Mouse (Mus musculus): ENCODE results near the gene G2e3.
A peak's percentile ranks its signal among the peaks of the same experiment; 100 is the strongest.

Gene G2e3

DNA sequence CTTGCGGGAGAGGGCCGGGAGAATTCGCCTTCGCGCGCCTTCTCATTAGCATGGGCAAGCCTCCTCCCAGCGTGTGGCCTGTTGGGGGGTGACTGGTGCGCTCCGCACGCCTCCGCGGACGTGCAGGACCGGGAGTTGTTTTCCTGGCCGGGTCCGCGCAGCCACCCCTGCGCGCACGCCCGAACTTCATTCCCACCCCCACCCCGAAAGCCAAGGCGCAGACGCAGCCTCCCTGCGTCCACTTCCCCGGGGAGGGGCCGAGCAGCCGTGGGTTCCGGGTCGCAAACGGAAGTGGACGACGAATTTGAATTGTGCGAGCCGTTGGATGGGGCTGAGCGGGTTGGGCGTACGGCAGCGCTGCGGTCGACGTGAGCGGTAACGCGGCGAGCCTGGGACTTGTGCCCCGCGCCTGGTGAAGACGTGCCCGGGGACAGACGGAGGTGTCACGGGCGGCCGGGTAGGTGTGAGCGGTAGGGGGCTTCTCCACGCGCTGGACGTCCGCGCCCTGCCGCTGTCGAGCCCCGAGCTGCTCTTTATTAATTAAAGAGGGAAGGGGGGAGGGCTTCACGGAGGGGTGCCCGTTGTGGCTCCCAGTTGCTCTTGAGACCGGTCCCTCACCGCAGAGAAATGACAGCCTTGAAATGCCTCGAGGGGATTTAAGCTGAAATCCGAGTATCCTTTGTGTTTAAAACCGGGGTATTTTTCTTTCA lies at the start of gene G2e3:
TSS of gene G2e3 (plus strand) at position 74 of the 710 bp plus-strand sequence.
- peak; percentile 83 to 91 for DNase-seq (ENCODE audit: low spot score in 2 of 2)

- no peak for DNase-seq (ENCODE audit: low spot score in 2 of 2)
Observed at GRCm38 (mm10) chr12:51323604-51324003, 24.3 kb upstream of the G2e3 start.

DNA sequence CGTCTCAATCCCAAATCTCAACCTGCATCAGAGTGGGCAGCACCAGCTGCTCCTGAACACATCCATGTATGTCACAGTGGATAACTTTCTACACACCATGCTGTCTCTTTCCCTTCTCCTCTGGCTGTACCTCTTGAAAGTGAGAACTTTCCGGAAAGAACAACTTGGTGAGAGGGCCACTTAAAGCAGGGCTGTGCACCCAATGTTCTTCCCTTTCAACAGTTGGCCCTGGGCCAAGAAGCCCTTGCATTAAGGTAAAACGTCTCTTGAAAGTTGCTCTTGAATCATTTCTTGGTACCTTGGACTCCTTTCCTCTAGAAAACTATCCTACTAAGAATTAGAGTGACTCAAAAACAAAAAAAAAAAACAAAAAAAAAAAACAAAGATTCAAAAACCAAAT lies 21.0 kb upstream of the G2e3 start:
- no peak for DNase-seq (ENCODE audit: low spot score in 2 of 2)

DNA sequence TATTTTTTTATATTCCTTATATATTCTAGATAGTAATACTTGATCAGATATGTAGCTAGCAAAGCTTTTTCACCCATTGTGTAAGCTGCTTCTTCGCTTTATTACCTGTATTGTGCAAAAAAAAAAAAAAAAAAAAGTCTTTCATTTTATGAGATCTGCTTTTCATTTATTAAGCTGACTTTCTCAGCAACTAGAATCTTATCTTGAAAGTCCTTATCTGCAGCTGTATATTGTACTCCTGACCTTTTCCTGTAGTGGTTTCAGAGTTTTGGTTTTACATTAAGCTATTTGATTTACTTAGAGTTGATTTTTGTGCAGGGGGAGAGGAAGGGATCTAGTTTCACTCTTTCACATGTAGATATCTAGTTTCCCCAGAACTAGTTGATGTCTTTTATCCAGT lies 10.8 kb upstream of the G2e3 start:
- DNase-seq (ENCODE audit: low spot score in 2 of 2): no peak

DNA sequence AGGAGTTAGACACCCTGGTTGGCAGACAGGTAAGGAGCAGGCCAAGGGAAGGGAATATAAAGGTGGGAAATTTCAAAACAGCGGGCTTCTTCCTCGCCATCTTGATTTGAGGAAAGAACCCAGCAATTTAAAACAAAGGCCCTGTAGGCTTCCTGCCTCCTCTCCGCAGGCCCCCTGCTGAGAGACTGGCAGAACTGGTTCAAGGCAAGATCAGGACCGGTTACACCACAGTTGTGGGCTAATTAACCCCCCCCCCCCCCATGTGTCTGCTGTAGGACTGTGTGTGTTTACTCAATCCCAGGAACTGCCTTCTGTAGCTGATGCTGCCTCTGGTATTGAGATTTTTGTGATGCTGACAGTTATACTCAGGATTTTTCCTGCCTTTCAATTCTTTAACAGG lies 1.7 kb upstream of the G2e3 start:
- no peak for DNase-seq (ENCODE audit: low spot score in 2 of 2)

DNA sequence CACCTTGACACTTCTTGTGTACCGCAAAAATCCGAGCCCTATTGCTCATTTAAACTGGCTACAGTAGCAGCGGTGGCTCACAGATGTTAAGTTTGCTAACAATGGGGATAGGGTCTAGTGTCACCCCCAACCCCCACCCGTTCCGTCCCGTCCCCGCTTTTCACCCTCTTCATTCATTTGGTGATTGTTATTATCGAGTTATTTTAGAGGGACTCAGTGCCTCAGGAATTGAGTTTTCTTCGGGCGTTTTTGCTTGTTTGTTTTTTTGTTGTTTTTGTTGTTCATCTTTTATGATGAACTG lies 787 bp downstream of the G2e3 start:
- no peak for DNase-seq (ENCODE audit: low spot score in 2 of 2)

GRCm38 (mm10) chr12:51355296-51355695 lies 7.4 kb downstream of the G2e3 start:
- DNase-seq (ENCODE audit: low spot score in 2 of 2): no peak

- no peak for DNase-seq (ENCODE audit: low spot score in 2 of 2)
Observed at GRCm38 (mm10) chr12:51361294-51361693, 13.4 kb downstream of the G2e3 start.

GRCm38 (mm10) chr12:51362898-51363297 lies 15.0 kb downstream of the G2e3 start:
- no peak for DNase-seq (ENCODE audit: low spot score in 2 of 2)

GRCm38 (mm10) chr12:51368504-51368903 lies 20.6 kb downstream of the G2e3 start:
- DNase-seq (ENCODE audit: low spot score in 2 of 2): no peak

DNA sequence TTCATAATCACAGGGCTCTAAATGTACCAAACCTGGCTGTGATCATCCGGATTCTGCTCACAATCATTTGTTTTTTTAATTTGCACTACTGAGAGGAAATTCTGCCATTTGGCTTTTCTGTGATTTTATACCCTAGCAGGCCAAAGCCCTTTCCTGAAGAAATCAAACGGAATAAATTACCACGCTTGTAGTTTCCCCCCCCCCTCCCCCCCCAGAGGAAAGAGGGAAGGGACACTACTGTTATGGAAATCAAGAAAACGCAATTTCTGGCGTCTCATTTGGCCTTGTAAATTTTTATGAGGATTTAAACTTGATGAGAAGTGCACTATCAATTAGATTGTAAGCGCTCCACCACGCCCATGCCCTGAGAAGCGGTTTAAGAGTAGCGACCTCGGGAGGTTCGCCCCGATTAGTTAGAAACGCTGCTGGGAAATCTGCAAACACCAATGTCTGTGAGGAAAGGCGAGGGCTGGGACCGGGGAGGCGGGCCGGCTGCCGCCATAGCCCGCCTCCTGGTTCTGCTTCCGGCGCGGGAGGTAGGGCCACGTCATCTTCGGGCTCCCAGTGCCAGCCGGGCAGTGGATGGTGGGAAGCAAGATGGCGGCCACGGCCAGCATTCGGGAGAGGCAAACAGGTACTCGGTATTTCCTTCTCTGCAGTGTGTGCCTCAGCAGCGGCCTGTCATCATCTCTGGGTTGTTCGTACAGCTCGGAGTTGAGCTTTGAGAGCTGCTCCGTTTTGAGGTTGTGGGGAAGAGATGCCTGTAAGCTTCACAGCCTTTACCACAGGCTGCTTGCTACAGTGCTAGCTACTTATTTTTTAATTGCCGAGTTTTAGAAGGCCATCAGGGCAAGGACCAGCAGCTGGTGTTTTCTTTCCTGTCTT lies 29.4 kb downstream of the G2e3 start, which contains the start of gene Scfd1:
TSS of gene Scfd1 (plus strand) at position 508 of the 885 bp plus-strand sequence.
- DNase-seq (ENCODE audit: low spot score in 2 of 2): peak; percentile 91 to 95

DNA sequence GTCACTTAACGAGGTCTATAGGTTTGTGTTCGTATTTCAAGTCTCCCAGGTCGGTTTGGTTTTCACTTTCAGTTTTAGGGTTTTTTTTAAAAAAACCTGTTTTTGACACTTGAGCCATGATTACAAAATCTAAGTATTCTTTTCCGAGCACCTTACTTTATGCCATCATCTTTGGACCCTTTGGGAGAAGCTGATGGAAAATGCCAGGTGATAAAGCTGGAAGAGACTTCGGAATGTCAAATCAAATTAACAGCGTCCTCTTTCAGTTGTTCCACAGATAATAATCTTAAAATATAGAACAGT lies 30.0 kb downstream of the G2e3 start:
- no peak for DNase-seq (ENCODE audit: low spot score in 2 of 2)

- DNase-seq (ENCODE audit: low spot score in 2 of 2): no peak
Observed at GRCm38 (mm10) chr12:51399871-51400270, 52.0 kb downstream of the G2e3 start.

DNA sequence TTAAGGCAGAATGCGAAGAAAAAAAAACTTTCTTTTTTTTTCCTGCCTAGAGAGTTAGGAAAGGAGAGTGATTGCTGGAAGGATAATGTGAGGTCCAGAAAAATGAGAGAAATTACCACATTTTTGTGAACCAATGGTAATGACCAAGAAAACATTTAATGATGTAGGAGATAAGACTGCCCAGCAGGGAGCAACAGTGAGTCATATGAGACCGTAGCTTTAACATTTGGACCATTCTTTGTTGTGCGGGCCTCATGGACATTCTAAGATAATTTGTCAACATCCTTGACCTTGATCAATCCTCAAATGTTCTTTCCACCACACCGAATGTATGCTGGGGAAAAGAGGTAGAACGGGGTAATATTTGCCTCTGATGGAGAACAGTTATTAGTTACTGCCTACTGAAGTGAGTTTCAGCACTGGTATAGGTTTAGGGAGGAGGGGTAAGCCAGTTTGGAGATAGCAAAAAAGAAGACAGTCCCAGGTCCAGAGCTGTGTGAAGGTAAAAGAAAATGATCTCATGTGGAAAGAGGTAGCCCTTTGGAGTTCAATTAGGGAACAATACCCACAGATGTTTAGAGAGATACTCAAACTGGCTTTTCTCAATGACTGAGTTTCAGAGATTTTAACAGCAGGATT lies 54.3 kb downstream of the G2e3 start:
- DNase-seq (ENCODE audit: low spot score in 2 of 2): no peak

DNA sequence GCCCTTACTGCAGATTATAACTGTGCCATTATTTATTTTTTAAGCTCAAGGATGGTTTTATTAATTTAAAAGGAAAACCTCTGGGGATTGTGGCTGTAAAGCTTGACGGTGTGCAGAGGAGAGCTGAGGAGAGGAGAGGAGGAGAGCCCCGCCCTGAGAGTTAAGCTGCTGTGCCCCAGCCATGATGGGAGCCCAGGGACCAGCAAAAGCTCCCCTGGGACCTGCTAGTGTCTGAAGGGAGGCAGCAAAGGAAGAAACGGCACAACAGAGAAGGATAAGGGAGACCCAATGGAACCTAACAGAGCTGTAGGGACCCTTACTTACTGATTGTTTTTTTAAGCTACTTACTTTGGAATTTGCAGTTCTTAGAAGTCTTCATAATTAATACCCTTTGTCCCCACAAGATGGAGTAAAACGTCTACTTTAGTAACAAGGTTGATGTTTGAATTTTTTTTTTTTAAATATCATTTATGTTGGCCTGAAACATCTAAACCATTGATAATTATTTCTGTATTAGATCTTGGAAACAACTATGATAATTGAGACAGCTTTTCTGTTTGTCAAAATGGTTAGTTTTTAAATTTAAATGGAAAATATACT lies 56.2 kb downstream of the G2e3 start:
- DNase-seq (ENCODE audit: low spot score in 2 of 2): no peak

- no peak for DNase-seq (ENCODE audit: low spot score in 2 of 2)
Observed at GRCm38 (mm10) chr12:51411362-51411761, 63.5 kb downstream of the G2e3 start.

Measured in spleen, postnatal 4 days (tissue).